Mouse (Mus musculus) heart, adult 18-20 months (tissue): ENCODE measurements around the gene Fhit. TPM values are rescaled to one million over a fixed set of nuclear protein-coding genes. Genes with fewer than 3 reads are reported as not detected.
A peak's percentile ranks its signal among the peaks of the same experiment; 100 is the strongest.
"Not testable (repeated sequence)": the region's sequence is repeated elsewhere in the genome, so short reads cannot be mapped to it uniquely, and the experiment has no call there.

Experiments used
- DNase-seq, 2 experiments: peaks; one replicate each; pipeline ENCODE4 v3.0.0; 2021 to 2022; ENCODE audit warnings: mixed read lengths in 1 of 2
- long read RNA-seq, 2 experiments: library from polyadenylated mRNA; stranded (forward); transcript quantifications; one replicate each; pipeline ENCODE4 v2.0.0; 2021
- total RNA-seq, 2 experiments: library from RNA; stranded (reverse); gene quantifications; 2 replicates each; pipeline ENCODE4 v1.2.3; 2021

The Fhit gene
- total RNA-seq: 1 to 10 TPM; 1.7 to 1.8 TPM
- long read RNA-seq, experiment 1: 0 reads
- long read RNA-seq, experiment 2: 0 reads

GRCm38 (mm10) chr14:11161751-11162231 lies at the start of gene Fhit:
Gene Fhit, minus strand, starts transcription at chr14:11162035.
- DNase-seq: peak; percentile 96

- DNase-seq: no peak
These were observed 45.0 kb upstream of the Fhit start for GRCm38 (mm10) chr14:11206786-11207185.

GRCm38 (mm10) chr14:11160806-11161450 lies 907 bp downstream of the Fhit start:
- peak; percentile 83 to 88 for DNase-seq

DNA sequence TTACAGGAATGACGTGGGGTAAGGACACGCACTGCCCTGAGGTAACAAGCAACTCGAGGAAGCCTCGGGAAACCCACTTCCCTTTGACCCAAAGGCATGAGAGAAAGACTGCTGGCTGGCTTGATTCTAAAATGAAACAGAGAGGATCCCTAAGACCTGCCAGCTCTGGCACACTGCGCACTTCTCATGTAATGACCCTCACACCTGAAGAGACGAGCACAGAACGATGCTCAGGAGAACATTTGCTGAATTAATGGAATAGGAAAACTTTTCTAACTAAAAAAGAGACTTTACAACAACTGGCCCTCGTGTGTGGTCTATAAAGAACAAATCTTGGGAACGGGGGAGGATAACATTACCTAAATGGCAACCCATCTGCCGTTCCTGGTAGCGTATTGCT lies 2.2 kb downstream of the Fhit start:
- DNase-seq: no peak

GRCm38 (mm10) chr14:11159021-11159420 lies 2.8 kb downstream of the Fhit start:
- no peak for DNase-seq

- DNase-seq: no peak
These were observed 4.1 kb downstream of the Fhit start for GRCm38 (mm10) chr14:11157741-11158140.

DNA sequence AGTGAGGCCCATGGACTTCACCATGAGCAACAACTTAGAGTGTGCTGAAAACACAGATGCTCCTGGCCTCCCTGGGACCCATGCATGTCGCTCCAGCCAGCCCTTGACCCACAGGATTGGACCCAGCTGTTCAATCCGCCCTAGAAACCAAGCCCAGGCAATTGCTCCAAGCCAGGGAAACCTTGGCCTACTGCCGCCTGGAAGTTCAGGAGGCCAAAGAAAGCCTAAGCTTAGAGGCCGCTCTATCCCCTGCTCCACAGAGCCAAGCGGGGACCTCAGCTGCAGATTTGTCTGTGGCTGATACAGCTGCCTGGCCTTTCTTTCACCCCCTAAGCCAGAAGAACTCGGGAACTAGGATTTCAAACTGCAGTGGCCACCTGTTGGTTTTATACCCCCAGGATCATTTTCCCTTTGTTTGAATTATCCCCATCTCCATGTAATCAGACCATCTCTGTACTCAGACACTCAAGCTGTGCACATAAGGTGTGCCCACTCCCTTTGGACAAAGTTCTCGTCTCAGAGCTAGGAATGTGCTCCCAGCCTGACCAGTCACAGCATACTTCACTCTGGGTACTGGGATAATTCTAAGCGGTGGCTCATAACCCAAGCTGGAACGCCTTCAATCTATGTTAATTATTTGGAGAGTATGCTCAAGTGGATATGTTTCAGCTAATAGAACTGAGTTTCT lies 10.1 kb downstream of the Fhit start:
- peak; percentile 83 to 90 for DNase-seq

GRCm38 (mm10) chr14:11133787-11134735 lies 27.8 kb downstream of the Fhit start:
- DNase-seq: no peak

GRCm38 (mm10) chr14:11132637-11133474 lies 29.0 kb downstream of the Fhit start:
- peak in 1 of 2 experiments; percentile 1 for DNase-seq

DNA sequence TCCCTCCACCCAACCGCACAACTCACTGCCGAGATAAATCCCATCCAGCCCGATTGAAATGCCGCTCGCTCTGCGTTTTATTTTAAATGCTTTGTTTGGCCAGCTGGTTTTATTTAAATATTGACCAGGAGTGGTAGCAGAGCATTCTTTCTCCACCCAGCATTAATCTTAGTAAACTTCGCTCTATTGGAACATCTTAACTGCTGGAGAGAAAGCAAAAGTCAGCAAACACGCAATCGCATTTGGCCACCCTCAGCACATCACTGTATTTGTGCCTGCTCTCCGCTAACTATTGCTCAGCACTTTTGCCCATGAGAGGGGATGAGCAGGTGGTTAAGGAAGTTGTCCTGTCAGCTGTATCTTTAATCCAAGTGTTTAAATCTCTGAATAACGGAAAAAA lies 36.7 kb downstream of the Fhit start:
- DNase-seq: no peak

GRCm38 (mm10) chr14:11119076-11119475 lies 42.8 kb downstream of the Fhit start:
- no peak for DNase-seq

DNA sequence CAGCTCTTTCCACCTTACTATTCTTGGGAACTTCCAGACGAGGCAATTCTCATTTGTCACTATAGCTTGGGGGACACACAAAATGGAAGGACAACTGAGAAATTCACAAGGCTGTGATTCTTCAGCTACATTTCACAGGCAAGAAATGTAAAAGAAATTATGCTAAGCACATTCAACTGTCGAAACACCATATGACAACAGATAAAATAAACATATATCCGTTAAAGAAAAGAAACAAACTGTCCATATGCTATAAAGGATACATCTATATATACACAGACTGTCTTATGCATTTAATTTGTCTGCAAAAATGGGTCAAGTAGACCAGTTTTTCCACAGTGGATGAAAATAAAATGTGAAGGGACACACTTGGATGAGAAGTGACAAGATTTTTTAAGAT lies 76.2 kb downstream of the Fhit start:
- no peak for DNase-seq

DNA sequence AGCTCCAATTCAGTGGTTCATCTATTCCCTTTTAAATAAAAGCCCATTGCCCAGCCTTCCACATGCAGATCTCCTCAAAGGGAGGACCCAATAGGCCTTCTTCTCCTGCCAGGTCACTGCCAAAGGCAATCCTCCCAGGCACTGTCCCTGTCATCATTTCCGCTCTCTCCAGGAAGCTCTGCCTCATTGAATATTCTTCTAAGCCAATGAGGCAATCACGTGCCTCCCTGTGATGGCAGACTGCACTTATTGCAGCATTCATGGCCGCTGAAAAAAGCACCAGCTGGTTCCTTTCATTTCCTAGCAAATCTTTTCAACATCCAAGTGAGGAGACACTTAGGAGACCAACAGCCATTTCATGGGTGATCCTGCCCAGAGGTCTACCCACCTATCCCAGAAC lies 77.9 kb downstream of the Fhit start:
- peak; percentile 5 to 10 for DNase-seq

DNA sequence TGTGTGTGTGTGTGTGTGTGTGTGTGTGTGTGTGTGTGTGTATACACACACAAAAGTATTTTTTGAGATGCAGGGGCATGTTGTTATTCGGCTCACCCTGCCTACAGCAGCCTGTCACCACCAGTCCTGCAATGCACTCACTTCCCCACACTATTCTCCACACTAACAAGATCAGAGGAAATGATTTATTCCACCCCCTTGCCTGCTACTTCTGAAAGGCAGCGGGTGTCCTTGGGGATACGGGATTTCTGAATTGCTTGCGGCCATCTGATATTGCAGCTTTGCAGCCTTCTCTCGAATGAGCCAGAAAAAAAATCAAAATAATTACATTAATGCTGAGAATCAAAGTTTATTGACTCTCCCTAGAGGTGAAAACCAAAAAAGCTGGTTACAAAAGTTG lies 78.4 kb downstream of the Fhit start:
- no peak for DNase-seq

DNA sequence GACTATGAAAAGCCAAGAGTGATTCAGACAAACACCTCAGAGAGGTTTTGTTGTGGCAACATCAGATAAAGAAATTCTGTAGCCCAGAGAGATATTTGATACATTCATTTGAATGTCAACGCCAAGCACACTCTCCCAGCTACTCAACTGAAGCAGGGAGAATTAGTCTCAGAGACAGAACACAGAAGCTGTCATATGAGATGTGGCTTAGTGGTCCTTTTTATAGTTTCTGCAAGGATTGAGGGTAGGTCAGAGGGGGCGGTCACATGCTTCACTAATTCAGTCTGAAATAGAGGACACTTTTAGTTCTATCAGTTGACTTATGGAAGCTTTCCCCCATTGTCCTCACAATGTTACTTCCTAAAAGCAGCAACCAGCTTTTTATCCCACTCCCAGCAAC lies 98.2 kb downstream of the Fhit start:
- DNase-seq: no peak

- no peak for DNase-seq
These were observed 101.6 kb downstream of the Fhit start for GRCm38 (mm10) chr14:11060221-11060620.

DNA sequence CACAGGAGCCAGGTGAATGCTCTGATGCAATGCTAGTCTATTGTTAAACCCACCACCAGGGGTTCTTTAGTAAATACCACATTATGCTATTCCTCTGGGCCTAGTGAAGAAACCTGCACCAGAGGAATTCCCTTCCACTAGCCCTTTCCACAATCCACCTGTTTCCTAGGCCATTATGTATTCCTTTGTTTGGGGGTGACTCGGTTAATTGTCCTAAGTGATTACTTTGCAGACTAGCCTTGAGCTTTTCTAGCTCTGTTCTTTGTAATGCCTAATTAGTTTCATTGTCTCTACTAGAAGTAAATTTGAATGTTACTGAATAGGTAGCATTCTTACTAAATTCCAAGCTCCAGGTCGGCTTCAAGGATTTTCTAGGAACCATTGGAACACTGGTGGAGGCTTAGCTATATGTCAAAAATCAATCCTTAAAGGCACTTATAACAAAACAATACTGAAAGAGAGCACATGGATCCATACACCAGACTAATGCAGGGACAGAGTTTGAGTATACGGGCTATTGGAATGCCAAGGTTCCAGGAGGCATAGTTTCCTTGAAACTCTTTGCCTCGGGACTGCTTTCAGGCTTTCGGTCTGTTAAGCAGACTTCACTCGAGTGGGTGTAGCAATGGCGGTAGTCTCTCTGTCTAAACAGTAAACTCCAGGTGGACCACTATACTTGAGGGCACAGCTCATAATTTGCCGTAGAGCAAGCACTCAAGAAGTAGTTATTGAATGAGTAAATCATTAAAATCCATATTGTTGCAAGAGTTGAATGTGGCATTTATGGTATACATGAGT lies 122.1 kb downstream of the Fhit start:
- DNase-seq: not testable (repeated sequence)

DNA sequence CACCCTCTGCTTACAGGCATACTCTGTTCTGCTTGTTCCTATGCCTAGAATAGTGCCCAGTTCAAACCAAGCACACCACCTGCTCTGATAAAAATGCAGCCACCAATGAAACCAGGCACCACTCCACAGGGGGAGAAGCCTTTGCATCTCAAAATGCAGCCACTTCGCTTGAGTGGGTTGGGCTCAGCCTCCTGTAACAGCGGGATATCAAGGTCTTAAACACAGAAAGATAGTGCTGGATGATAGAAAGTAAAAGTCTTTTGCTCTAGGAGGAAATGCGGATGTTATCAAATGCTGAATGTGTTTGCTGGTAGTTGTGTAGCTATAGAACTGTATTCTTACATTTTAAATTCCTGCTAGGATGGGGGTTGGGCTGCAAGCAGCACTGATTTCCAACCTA lies 140.4 kb downstream of the Fhit start:
- DNase-seq: no peak

GRCm38 (mm10) chr14:10978651-10979050 lies 183.2 kb downstream of the Fhit start:
- no peak for DNase-seq

DNA sequence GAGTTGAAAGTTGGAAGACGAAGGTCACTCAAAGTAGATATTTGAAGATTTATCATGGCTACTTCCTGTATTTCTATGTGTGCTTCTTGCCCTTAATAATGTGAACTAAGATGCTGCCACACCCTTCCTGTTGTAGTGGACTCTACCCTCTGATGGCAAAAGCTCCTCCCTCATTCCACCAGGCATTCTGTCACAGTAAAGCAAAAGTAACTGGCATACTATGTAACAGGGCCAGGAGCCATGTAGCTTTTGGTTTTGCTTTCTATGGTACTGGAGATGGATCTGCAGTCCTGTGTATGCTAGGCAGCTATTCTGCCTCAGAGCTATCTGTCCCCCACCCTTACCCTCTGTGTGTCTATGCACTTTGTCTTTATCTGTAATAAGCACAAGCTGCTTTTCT lies 220.2 kb downstream of the Fhit start:
- DNase-seq: no peak

- no peak for DNase-seq
These were observed 228.2 kb downstream of the Fhit start for GRCm38 (mm10) chr14:10933667-10934066.
